Mouse (Mus musculus): ENCODE measurements around the gene Gm17542. TPM values are rescaled to one million over a fixed set of nuclear protein-coding genes. Genes with fewer than 3 reads are reported as not detected.

Gene Gm17542
- polyA plus RNA-seq (2017; shearing (Covaris generic)) = not detected

GRCm38 (mm10) chr10:58718110-58718509 lies at the start of gene Gm17542:
Gene Gm17542 (minus strand): TSS chr10:58718210.

GRCm38 (mm10) chr10:58675533-58675932 lies 42.5 kb downstream of the Gm17542 start, which contains the start of gene Edar:
Gene Edar (minus strand): TSS chr10:58675654.

Other genes starting within 250 kb of the Gm17542 start
- gene Ccdc138, start 220.3 kb downstream of the Gm17542 start, polyA plus RNA-seq (2017; shearing (Covaris generic)) = 1.7 TPM
- not detected for gene Edar, start 42.6 kb downstream of the Gm17542 start, polyA plus RNA-seq (2017; shearing (Covaris generic))
- not detected for gene Sh3rf3, start 95.1 kb upstream of the Gm17542 start, polyA plus RNA-seq (2017; shearing (Covaris generic))

All from naive thymus-derived CD4-positive, alpha-beta T cell, adult 5 months (primary cell).